Mouse (Mus musculus): ENCODE results near the gene Cldn1.

Cldn1 gene

GRCm38 (mm10) chr16:26371325-26372053 lies at the start of gene Cldn1:
Gene Cldn1, minus strand, starts transcription at chr16:26371841.
- peak; percentile 81 for DNase-seq

- DNase-seq = no peak
Measured at GRCm38 (mm10) chr16:26418616-26419015, 47.0 kb upstream of the Cldn1 start.

- no peak for DNase-seq
Measured at GRCm38 (mm10) chr16:26404070-26404469, 32.4 kb upstream of the Cldn1 start.

- no peak for DNase-seq
Measured at GRCm38 (mm10) chr16:26400971-26401370, 29.3 kb upstream of the Cldn1 start.

- DNase-seq = no peak
Measured at GRCm38 (mm10) chr16:26400549-26400948, 28.9 kb upstream of the Cldn1 start.

- no peak for DNase-seq
Measured at GRCm38 (mm10) chr16:26390936-26391335, 19.3 kb upstream of the Cldn1 start.

GRCm38 (mm10) chr16:26386159-26386558 lies 14.5 kb upstream of the Cldn1 start:
- DNase-seq = no peak

GRCm38 (mm10) chr16:26384112-26384649 lies 12.5 kb upstream of the Cldn1 start:
- DNase-seq = no peak

- peak; percentile 17 for DNase-seq
Measured at GRCm38 (mm10) chr16:26377170-26377569, 5.5 kb upstream of the Cldn1 start.

- DNase-seq = no peak
Measured at GRCm38 (mm10) chr16:26370127-26370526, 1.5 kb downstream of the Cldn1 start.

- DNase-seq = no peak
Measured at GRCm38 (mm10) chr16:26369044-26369730, 2.5 kb downstream of the Cldn1 start.

- DNase-seq = no peak
Measured at GRCm38 (mm10) chr16:26368121-26368520, 3.5 kb downstream of the Cldn1 start.

- no peak for DNase-seq
Measured at GRCm38 (mm10) chr16:26360694-26361093, 10.9 kb downstream of the Cldn1 start.

GRCm38 (mm10) chr16:26359619-26360018 lies 12.0 kb downstream of the Cldn1 start:
- no peak for DNase-seq

GRCm38 (mm10) chr16:26358898-26359297 lies 12.7 kb downstream of the Cldn1 start:
- DNase-seq = no peak

- no peak for DNase-seq
Measured at GRCm38 (mm10) chr16:26357863-26358780, 13.5 kb downstream of the Cldn1 start.

- DNase-seq = no peak
Measured at GRCm38 (mm10) chr16:26355513-26355912, 16.1 kb downstream of the Cldn1 start.

GRCm38 (mm10) chr16:26350786-26351185 lies 20.9 kb downstream of the Cldn1 start:
- no peak for DNase-seq

- no peak for DNase-seq
Measured at GRCm38 (mm10) chr16:26348809-26349208, 22.8 kb downstream of the Cldn1 start.

- DNase-seq = no peak
Measured at GRCm38 (mm10) chr16:26316281-26316680, 55.4 kb downstream of the Cldn1 start.

- no peak for DNase-seq
Measured at GRCm38 (mm10) chr16:26314815-26315214, 56.8 kb downstream of the Cldn1 start.

- DNase-seq = no peak
Measured at GRCm38 (mm10) chr16:26309402-26309801, 62.2 kb downstream of the Cldn1 start.
